Mouse (Mus musculus) neutrophil, adult 65 days (primary cell): ENCODE measurements around the gene Prpf18. TPM values are rescaled to one million over a fixed set of nuclear protein-coding genes. Genes with fewer than 3 reads are reported as not detected.

Experiments
- total RNA-seq: library from RNA; stranded (reverse); gene quantifications from 2 replicates; pipeline ENCODE4 v1.2.4, GENCODE M21; 2023

Prpf18 gene
- 47.5 and 68.1 TPM in 2 replicates for total RNA-seq

GRCm38 (mm10) chr2:4651500-4652285 is at the start of gene Prpf18:
Gene Prpf18 (minus strand): TSS chr2:4652113.

Other genes starting within 250 kb of the Prpf18 start
- not detected in 2 replicates for gene Bend7, start 65.7 kb upstream of the Prpf18 start, total RNA-seq
- gene Sephs1, start 229.5 kb upstream of the Prpf18 start, total RNA-seq: 16.3 and 16.7 TPM in 2 replicates